Mouse (Mus musculus) bone marrow, adult 2 months (tissue): ENCODE data around the gene Ipo4.

Experiments
- CTCF ChIP-seq: fragments of 200-500 bp; IDR thresholded peaks from 2 replicates; pipeline ENCODE4 v1.5.1; 2011; ENCODE audit warnings: low read length, control low read depth; ENCODE audit not compliant: control insufficient read depth, insufficient read depth
- POLR2A ChIP-seq: fragments of 200-500 bp; IDR thresholded peaks from 2 replicates; pipeline ENCODE4 v1.6.1; 2011; ENCODE audit warnings: low read depth, mild to moderate bottlenecking, control low read depth, low read length, borderline replicate concordance; ENCODE audit not compliant: control insufficient read depth

DNA sequence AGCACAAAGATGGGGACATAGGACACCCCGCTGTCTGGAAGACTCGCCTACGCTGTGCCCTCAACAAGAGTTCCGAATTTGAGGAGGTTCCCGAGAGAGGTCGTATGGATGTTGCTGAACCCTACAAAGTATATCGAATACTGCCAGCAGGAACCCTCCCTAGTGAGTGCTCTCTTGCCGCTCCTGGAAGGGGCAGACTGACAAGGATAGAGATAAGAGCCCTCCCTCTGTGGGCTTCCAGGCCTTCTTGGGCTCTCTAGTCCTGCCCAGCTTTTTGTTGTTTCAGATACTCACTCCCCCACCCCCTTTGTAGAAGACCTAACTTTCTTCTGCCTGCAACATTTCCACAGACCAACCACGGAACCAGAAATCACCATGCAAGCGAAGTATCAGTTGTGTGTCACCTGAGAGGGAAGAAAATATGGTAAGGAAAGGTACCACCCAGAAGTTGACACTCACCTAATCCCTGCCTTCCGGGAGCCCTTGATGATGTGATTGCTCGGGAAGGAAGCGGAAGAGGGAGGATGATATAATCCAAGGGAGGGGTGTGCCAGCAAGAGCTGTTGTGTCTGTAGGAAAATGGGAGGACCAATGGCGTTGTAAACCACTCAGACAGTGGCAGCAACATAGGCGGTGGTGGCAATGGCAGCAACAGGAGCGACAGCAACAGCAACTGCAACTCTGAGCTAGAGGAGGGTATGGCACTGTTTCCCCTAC is 29.9 kb downstream of the Ipo4 start:
- TF ChIP-seq CTCF (no peak), POLR2A (no peak)
